Mouse (Mus musculus): Measurements from ENCODE around the gene Zfp941. TPM values are rescaled to one million over a fixed set of nuclear protein-coding genes. Genes with fewer than 3 reads are reported as not detected.

Gene Zfp941
- polyA plus RNA-seq, 1 experiment from 2014 or later: 1.3 TPM

GRCm38 (mm10) chr7:140831447-140831846 is 9.5 kb upstream of the Zfp941 start:
- 60% methylated on average over 6 of the region's 6 CpGs for WGBS
- no peaks in the 10 kb centered on the region for H3K27me3 ChIP-seq (ENCODE audit: insufficient read depth, low read length)
- H3K27ac ChIP-seq: no peak overlapping the region
- H3K4me3 ChIP-seq (replicated peaks; ENCODE audit: low read depth, low read length): no peak overlapping the region
- no peak for ATAC-seq (replicated peaks; ENCODE audit: low FRiP score, low read depth)
- no peaks in the 10 kb centered on the region for H3K36me3 ChIP-seq (ENCODE audit: insufficient read depth, low read length)
- H3K4me2 ChIP-seq (ENCODE audit: low read length): no peak overlapping the region
- no peak for DNase-seq (ENCODE audit: low spot score)
- H3K9me3 ChIP-seq (replicated peaks; ENCODE audit: low read length): no peaks in the 10 kb centered on the region
- no peak overlapping the region for H3K9ac ChIP-seq (ENCODE audit: low read depth, low read length)
- H3K4me1 ChIP-seq (replicated peaks; ENCODE audit: insufficient read depth, low read length): no peaks in the 10 kb centered on the region
- no peak for TF ChIP-seq CTCF (IDR thresholded peaks at IDR 0.05; ENCODE audit: low read depth)

- ATAC-seq (replicated peaks; ENCODE audit: low FRiP score, low read depth) (peak; percentile 75; the same call in 1 of the 2 replicates), DNase-seq (ENCODE audit: low spot score) (peak; percentile 65)
- Histone ChIP-seq H3K4me2 (ENCODE audit: low read length) (0 out of 2 replicates have a peak overlapping the region, but pooled peaks have one; percentile 7), H3K4me1 (replicated peaks; ENCODE audit: insufficient read depth, low read length) (no peaks in the 10 kb centered on the region), H3K27me3 (ENCODE audit: insufficient read depth, low read length) (no peaks in the 10 kb centered on the region), H3K4me3 (replicated peaks; ENCODE audit: low read depth, low read length) (no peak overlapping the region), H3K27ac (no peak overlapping the region), H3K9ac (ENCODE audit: low read depth, low read length) (no peak overlapping the region), H3K36me3 (ENCODE audit: insufficient read depth, low read length) (no peaks in the 10 kb centered on the region), H3K9me3 (replicated peaks; ENCODE audit: low read length) (no peaks in the 10 kb centered on the region)
- peak; percentile 74 for TF ChIP-seq CTCF (IDR thresholded peaks at IDR 0.05; ENCODE audit: low read depth)
- WGBS: 33% methylated on average over 8 of the region's 8 CpGs
These were observed 6.3 kb upstream of the Zfp941 start for GRCm38 (mm10) chr7:140828171-140828881.

- Histone ChIP-seq H3K9ac (ENCODE audit: low read depth, low read length) (no peak overlapping the region), H3K27ac (no peak overlapping the region), H3K4me3 (replicated peaks; ENCODE audit: low read depth, low read length) (no peak overlapping the region), H3K9me3 (replicated peaks; ENCODE audit: low read length) (no peaks in the 10 kb centered on the region), H3K4me2 (ENCODE audit: low read length) (no peak overlapping the region), H3K27me3 (ENCODE audit: insufficient read depth, low read length) (no peaks in the 10 kb centered on the region), H3K4me1 (replicated peaks; ENCODE audit: insufficient read depth, low read length) (no peaks in the 10 kb centered on the region), H3K36me3 (ENCODE audit: insufficient read depth, low read length) (no peaks in the 10 kb centered on the region)
- 92% methylated on average over 4 of the region's 4 CpGs for WGBS
- TF ChIP-seq CTCF (IDR thresholded peaks at IDR 0.05; ENCODE audit: low read depth): no peak
- no peak for ATAC-seq (replicated peaks; ENCODE audit: low FRiP score, low read depth)
- no peak for DNase-seq (ENCODE audit: low spot score)
These were observed 753 bp upstream of the Zfp941 start for GRCm38 (mm10) chr7:140822731-140823130.

- H3K27me3 ChIP-seq (ENCODE audit: insufficient read depth, low read length): no peaks in the 10 kb centered on the region
- no peaks in the 10 kb centered on the region for H3K4me1 ChIP-seq (replicated peaks; ENCODE audit: insufficient read depth, low read length)
- H3K36me3 ChIP-seq (ENCODE audit: insufficient read depth, low read length): no peaks in the 10 kb centered on the region
- peak overlapping the region; percentile 73 for H3K4me2 ChIP-seq (ENCODE audit: low read length)
- H3K4me3 ChIP-seq (replicated peaks; ENCODE audit: low read depth, low read length): peak overlapping the region; percentile 40
- no peak for DNase-seq (ENCODE audit: low spot score)
- 54% methylated on average over 5 of the region's 5 CpGs for WGBS
- H3K27ac ChIP-seq: no peak overlapping the region
- no peak for ATAC-seq (replicated peaks; ENCODE audit: low FRiP score, low read depth)
- no peak for TF ChIP-seq CTCF (IDR thresholded peaks at IDR 0.05; ENCODE audit: low read depth)
- no peaks in the 10 kb centered on the region for H3K9me3 ChIP-seq (replicated peaks; ENCODE audit: low read length)
- H3K9ac ChIP-seq (ENCODE audit: low read depth, low read length): 0 out of 2 replicates have a peak overlapping the region, but pooled peaks have one; percentile 32
These were observed 699 bp downstream of the Zfp941 start for GRCm38 (mm10) chr7:140821305-140821652.

- H3K27me3 ChIP-seq (ENCODE audit: insufficient read depth, low read length): no peaks in the 10 kb centered on the region
- TF ChIP-seq CTCF (IDR thresholded peaks at IDR 0.05; ENCODE audit: low read depth): no peak
- ATAC-seq (replicated peaks; ENCODE audit: low FRiP score, low read depth) (no peak), DNase-seq (ENCODE audit: low spot score) (no peak)
- H3K36me3 ChIP-seq (ENCODE audit: insufficient read depth, low read length): no peaks in the 10 kb centered on the region
- H3K27ac ChIP-seq: no peak overlapping the region
- no peaks in the 10 kb centered on the region for H3K4me1 ChIP-seq (replicated peaks; ENCODE audit: insufficient read depth, low read length)
- H3K4me3 ChIP-seq (replicated peaks; ENCODE audit: low read depth, low read length): no peak overlapping the region
- H3K9me3 ChIP-seq (replicated peaks; ENCODE audit: low read length): no peaks in the 10 kb centered on the region
- H3K4me2 ChIP-seq (ENCODE audit: low read length): no peak overlapping the region
- no peak overlapping the region for H3K9ac ChIP-seq (ENCODE audit: low read depth, low read length)
- WGBS: 72% methylated on average over 4 of the region's 4 CpGs
These were observed 1.8 kb downstream of the Zfp941 start for GRCm38 (mm10) chr7:140820173-140820572.

GRCm38 (mm10) chr7:140812850-140813249 is 9.1 kb downstream of the Zfp941 start:
- no peaks in the 10 kb centered on the region for H3K4me1 ChIP-seq (replicated peaks; ENCODE audit: insufficient read depth, low read length)
- 0 out of 2 replicates have a peak, but pooled peaks cover 3% of the 10 kb centered on the region for H3K36me3 ChIP-seq (ENCODE audit: insufficient read depth, low read length)
- H3K27ac ChIP-seq: no peak overlapping the region
- ATAC-seq (replicated peaks; ENCODE audit: low FRiP score, low read depth) (no peak), DNase-seq (ENCODE audit: low spot score) (no peak)
- H3K4me3 ChIP-seq (replicated peaks; ENCODE audit: low read depth, low read length): no peak overlapping the region
- no peak overlapping the region for H3K4me2 ChIP-seq (ENCODE audit: low read length)
- no peaks in the 10 kb centered on the region for H3K27me3 ChIP-seq (ENCODE audit: insufficient read depth, low read length)
- no peak for TF ChIP-seq CTCF (IDR thresholded peaks at IDR 0.05; ENCODE audit: low read depth)
- no peak overlapping the region for H3K9ac ChIP-seq (ENCODE audit: low read depth, low read length)
- H3K9me3 ChIP-seq (replicated peaks; ENCODE audit: low read length): no peaks in the 10 kb centered on the region
- 84% methylated on average over 12 of the region's 12 CpGs for WGBS
